Mouse (Mus musculus) heart, postnatal 0 days (tissue): ENCODE data around the gene Dph3. TPM values are rescaled to one million over a fixed set of nuclear protein-coding genes. Genes with fewer than 3 reads are reported as not detected.
A peak's percentile ranks its signal among the peaks of the same experiment; 100 is the strongest.

Experiments used
- ATAC-seq: fragments of 200-750 bp; cut with Nextera tagmentation; 2 replicates; pipeline ENCODE4 v1.8.0; 2017; ENCODE audit warnings: low read depth, moderate number of reproducible peaks, moderate library complexity; ENCODE audit not compliant: insufficient read depth
- DNase-seq: peaks from one replicate; pipeline ENCODE4 v3.0.0-alpha.2; 2016; ENCODE audit warnings: low spot score
- H3K27ac ChIP-seq: fragments of 300-500 bp; sonication (generic); 2 replicates; pipeline ENCODE4 v1.5.1; 2014; ENCODE audit warnings: low read depth, mild to moderate bottlenecking
- H3K27me3 ChIP-seq: fragments of 300-500 bp; sonication (generic); 2 replicates; pipeline ENCODE4 v1.6.1; 2014; ENCODE audit warnings: low read length, mixed read lengths; ENCODE audit not compliant: control insufficient read depth, insufficient read depth
- H3K36me3 ChIP-seq: fragments of 300-500 bp; sonication (generic); replicated peaks from 2 replicates; pipeline ENCODE4 v1.6.1; 2014; ENCODE audit warnings: low read length, mixed read lengths; ENCODE audit not compliant: control insufficient read depth, insufficient read depth
- H3K4me1 ChIP-seq: fragments of 300-500 bp; sonication (generic); 2 replicates; pipeline ENCODE4 v1.6.1; 2014; ENCODE audit warnings: antibody characterized with exemption; ENCODE audit not compliant: control insufficient read depth, insufficient read depth
- H3K4me2 ChIP-seq: fragments of 300-500 bp; sonication (generic); 2 replicates; pipeline ENCODE4 v1.6.1; 2014; ENCODE audit warnings: low read depth, mild to moderate bottlenecking, low read length, moderate library complexity
- H3K4me3 ChIP-seq: fragments of 300-500 bp; sonication (generic); 2 replicates; pipeline ENCODE4 v1.5.1; 2014; ENCODE audit warnings: low read depth, low read length
- H3K9ac ChIP-seq: fragments of 300-500 bp; sonication (generic); replicated peaks from 2 replicates; pipeline ENCODE4 v1.6.1; 2014; ENCODE audit warnings: low read depth, low read length, mixed read lengths
- H3K9me3 ChIP-seq: fragments of 300-500 bp; sonication (generic); replicated peaks from 2 replicates; pipeline ENCODE4 v1.6.1; 2016; ENCODE audit warnings: low read length; ENCODE audit not compliant: control insufficient read depth
- CTCF ChIP-seq: IDR thresholded peaks from 2 replicates; pipeline ENCODE4 v1.5.1; 2016; ENCODE audit warnings: antibody characterized with exemption, control low read depth, low read depth
- EP300 ChIP-seq: IDR thresholded peaks from 2 replicates; pipeline ENCODE4 v1.6.1; 2016; ENCODE audit warnings: antibody characterized with exemption, low read depth
- WGBS: fragments of 180-500 bp; shearing (Covaris S2); extraction: QIAGEN DNeasy Blood & Tissue Kit; methylation state at CpG from one replicate; pipeline ENCODE4 v1.1.7; 2014; 5-methylcytosine and 5-hydroxymethylcytosine counted together
- polyA plus RNA-seq: library from polyadenylated mRNA; unstranded; fragments of >200 nt; fragmentation: Nextera tagmentation; extraction: Ambion mirVana; gene quantifications from 2 replicates; pipeline ENCODE4 v1.2.1, GENCODE M21; 2015
- total RNA-seq: library from RNA; depleted of rRNA; stranded (reverse); fragments of >200 nt; gene quantifications from 2 replicates; pipeline ENCODE4 v1.2.3, GENCODE M21; 2014; ENCODE audit warnings: low replicate concordance

The Dph3 gene
- total and polyA plus RNA-seq, 2 experiments from 2014 or later = 35.0 to 102 TPM

- Histone ChIP-seq H3K9me3 (no peaks in the 10 kb centered on the region), H3K4me1 (peaks cover 11% of the 10 kb centered on the region), H3K27me3 (no peaks in the 10 kb centered on the region), H3K4me2 (peak within 1 kb of the TSS; percentile 81), H3K9ac (peak within 1 kb of the TSS; percentile 69), H3K4me3 (peak within 1 kb of the TSS; percentile 71), H3K36me3 (peaks cover 28% of the 10 kb centered on the region), H3K27ac (peak within 1 kb of the TSS; percentile 92)
- ATAC-seq = peak; percentile 88
- WGBS = 2% methylated on average over 22 of the region's 22 CpGs
- DNase-seq = peak; percentile 90
- TF ChIP-seq CTCF (no peak), EP300 (0 out of 2 replicates have a peak, but pooled peaks have one; percentile 12)
These were observed 606 bp downstream of the Dph3 start, which contains the start of gene Oxnad1 for GRCm38 (mm10) chr14:32084761-32085485. Gene Oxnad1 (plus strand): TSS chr14:32085374.

- Histone ChIP-seq H3K27ac (no peak overlapping the region), H3K9me3 (no peaks in the 10 kb centered on the region), H3K36me3 (peaks cover 28% of the 10 kb centered on the region), H3K27me3 (no peaks in the 10 kb centered on the region), H3K4me3 (no peak overlapping the region), H3K4me2 (no peak overlapping the region), H3K9ac (no peak overlapping the region), H3K4me1 (peaks cover 11% of the 10 kb centered on the region)
- no peak for DNase-seq
- no peak for TF ChIP-seq CTCF
- no peak for TF ChIP-seq EP300
- WGBS = 94% methylated on average over 2 of the region's 2 CpGs
- ATAC-seq = no peak
These were observed 2.1 kb downstream of the Dph3 start for GRCm38 (mm10) chr14:32083466-32083865.

- Histone ChIP-seq H3K4me2 (no peak overlapping the region), H3K9ac (no peak overlapping the region), H3K36me3 (peaks cover 28% of the 10 kb centered on the region), H3K27ac (no peak overlapping the region), H3K4me1 (peaks cover 11% of the 10 kb centered on the region), H3K9me3 (no peaks in the 10 kb centered on the region), H3K4me3 (no peak overlapping the region), H3K27me3 (no peaks in the 10 kb centered on the region)
- DNase-seq = no peak
- 87% methylated on average over 6 of the region's 6 CpGs for WGBS
- no peak for ATAC-seq
- no peak for TF ChIP-seq EP300
- TF ChIP-seq CTCF = no peak
These were observed 2.6 kb downstream of the Dph3 start for GRCm38 (mm10) chr14:32082891-32083290.

GRCm38 (mm10) chr14:32081026-32081425, 4.5 kb downstream of the Dph3 start:
- TF ChIP-seq EP300 = no peak
- Histone ChIP-seq H3K27ac (no peak overlapping the region), H3K4me2 (no peak overlapping the region), H3K4me1 (peaks cover 3% of the 10 kb centered on the region), H3K9me3 (no peaks in the 10 kb centered on the region), H3K9ac (no peak overlapping the region), H3K4me3 (no peak overlapping the region), H3K27me3 (no peaks in the 10 kb centered on the region), H3K36me3 (peaks cover 28% of the 10 kb centered on the region)
- ATAC-seq (no peak), DNase-seq (no peak)
- 79% methylated on average over 10 of the region's 10 CpGs for WGBS

- H3K4me1 ChIP-seq = peaks cover 19% of the 10 kb centered on the region; the same call in 1 of the 2 replicates
- WGBS = 45% methylated on average over 8 of the region's 8 CpGs
- no peaks in the 10 kb centered on the region for H3K27me3 ChIP-seq
- H3K9me3 ChIP-seq = no peaks in the 10 kb centered on the region
- no peak overlapping the region for H3K9ac ChIP-seq
- H3K27ac ChIP-seq = no peak overlapping the region
- DNase-seq (peak; percentile 50), ATAC-seq (peak; percentile 37; the same call in 1 of the 2 replicates)
- TF ChIP-seq CTCF = peak; percentile 97
- no peak for TF ChIP-seq EP300
- peaks cover 16% of the 10 kb centered on the region for H3K36me3 ChIP-seq
- H3K4me2 ChIP-seq = no peak overlapping the region
- H3K4me3 ChIP-seq = no peak overlapping the region
These were observed 8.5 kb downstream of the Dph3 start for GRCm38 (mm10) chr14:32076896-32077575.
